In genomic region chr12:61332164-61332563, GRCm38 (mm10) we compare ENCODE assay signal across 20 mouse cellular contexts.
"Had no signal": no experiment of that assay in that cellular context is flagged by ENCODE, and none has a peak within 500 bp of the region (broad histone marks: within the 10 kb centered on the region; RNA-seq: fewer than 3 reads in every experiment).

No protein-coding gene starts in this region.

- H3K4me1 ChIP-seq: lung, embryonic 15.5 days; megakaryocyte, embryonic 14.5 days; midbrain, embryonic 10.5 days; midbrain, embryonic 12.5 days; neural tube, embryonic 13.5 days; stomach, embryonic 15.5 days had no signal

- H3K4me2 ChIP-seq: lung, embryonic 15.5 days; midbrain, embryonic 12.5 days; neural tube, embryonic 13.5 days; stomach, embryonic 15.5 days had no signal

- H3K27ac ChIP-seq: lung, embryonic 15.5 days; macrophage; midbrain, embryonic 10.5 days; midbrain, embryonic 12.5 days; neural tube, embryonic 13.5 days; stomach, embryonic 15.5 days; stomach, postnatal 0 days had no signal

- H3K27me3 ChIP-seq: lung, embryonic 15.5 days; megakaryocyte, embryonic 14.5 days; midbrain, embryonic 12.5 days; neural tube, embryonic 13.5 days; stomach, embryonic 15.5 days had no signal

- H3K9me3 ChIP-seq: lung, embryonic 15.5 days; megakaryocyte, embryonic 14.5 days; midbrain, embryonic 10.5 days; midbrain, embryonic 12.5 days; neural tube, embryonic 13.5 days; stomach, embryonic 15.5 days had no signal

- H3K9ac ChIP-seq: liver, postnatal 0 days; lung, embryonic 15.5 days; midbrain, embryonic 12.5 days; neural tube, embryonic 13.5 days; stomach, embryonic 15.5 days had no signal

- ATAC-seq: liver, postnatal 0 days; lung, postnatal 0 days; midbrain, embryonic 16.5 days had no signal

- H3K4me3 ChIP-seq: lung, embryonic 15.5 days; megakaryocyte, embryonic 14.5 days; midbrain, embryonic 10.5 days; midbrain, embryonic 12.5 days; myocyte; neural tube, embryonic 13.5 days; stomach, embryonic 15.5 days had no signal

- H3K36me3 ChIP-seq: lung, embryonic 15.5 days; midbrain, embryonic 10.5 days; midbrain, embryonic 12.5 days; neural tube, embryonic 13.5 days; stomach, embryonic 15.5 days had no signal

- DNase-seq: liver, postnatal 0 days; lung, adult 2 months; lung, postnatal 14 days; lung, postnatal 36 days; midbrain, embryonic 14.5 days; right cerebral cortex, postnatal 14 days; thymus, adult 2 months; thymus, postnatal 25 days; thymus, postnatal 4 days had no signal
